Mouse (Mus musculus) urinary bladder, postnatal 10 days (tissue): Measurements from ENCODE around the gene Pabpc4.
"Not testable (repeated sequence)": the region's sequence is repeated elsewhere in the genome, so short reads cannot be mapped to it uniquely, and the experiment has no call there.

ENCODE experiments used
- DNase-seq: peaks from one replicate; pipeline ENCODE4 v3.0.0; 2022; ENCODE audit warnings: low spot score

Pabpc4 gene

DNA sequence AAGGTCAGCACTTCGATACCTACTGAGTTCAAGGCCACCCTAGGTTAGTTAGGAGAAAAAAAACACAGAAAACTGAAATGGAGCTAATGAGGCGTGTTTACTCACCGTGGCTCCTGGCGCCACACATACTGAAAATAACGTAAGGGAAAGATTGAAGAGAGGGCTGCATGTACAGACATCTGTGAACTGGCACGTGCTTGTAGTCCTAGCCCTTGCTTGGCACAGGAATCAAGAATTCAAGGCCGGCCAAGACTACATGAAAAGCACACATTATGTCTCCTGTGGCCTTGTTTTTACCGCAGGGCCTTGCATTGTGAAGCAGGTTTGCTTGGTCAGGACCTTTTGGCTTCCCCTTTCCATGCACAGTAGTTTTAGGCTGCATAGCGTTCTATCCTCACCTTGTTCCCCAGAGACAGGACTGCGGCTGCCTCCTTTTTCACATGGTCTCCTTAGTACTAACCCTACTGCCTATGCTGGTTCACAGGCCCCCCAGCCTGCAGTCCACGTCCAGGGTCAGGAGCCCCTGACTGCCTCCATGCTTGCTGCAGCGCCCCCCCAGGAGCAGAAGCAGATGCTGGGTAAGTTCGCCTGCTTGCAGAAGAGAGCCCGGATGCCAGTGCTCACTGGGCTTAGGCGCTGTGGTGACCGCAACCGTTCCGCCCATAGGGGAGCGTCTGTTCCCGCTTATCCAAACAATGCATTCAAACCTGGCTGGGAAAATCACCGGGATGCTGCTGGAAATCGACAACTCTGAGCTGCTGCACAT is 35.2 kb downstream of the Pabpc4 start:
- DNase-seq = no peak

DNA sequence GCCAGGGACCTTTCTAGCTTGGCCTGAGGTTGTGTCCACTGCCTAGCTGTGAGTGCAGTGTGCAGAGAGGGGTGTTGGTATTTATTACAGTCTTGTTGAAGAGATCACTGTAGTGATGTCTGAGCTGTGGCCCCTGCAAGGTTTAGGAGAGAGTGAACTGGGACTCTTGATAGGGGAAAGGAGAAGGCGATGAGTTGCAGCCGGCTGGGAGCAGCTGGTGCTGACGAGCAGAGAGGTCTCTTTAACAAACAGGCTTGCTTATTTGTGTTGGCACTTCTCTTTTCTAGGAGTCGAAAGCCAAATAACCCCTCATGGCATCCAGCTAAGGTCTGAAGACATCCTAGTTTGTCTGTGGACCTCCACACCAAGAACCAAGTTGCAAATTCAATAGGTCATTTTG is 36.1 kb downstream of the Pabpc4 start:
- no peak for DNase-seq

DNA sequence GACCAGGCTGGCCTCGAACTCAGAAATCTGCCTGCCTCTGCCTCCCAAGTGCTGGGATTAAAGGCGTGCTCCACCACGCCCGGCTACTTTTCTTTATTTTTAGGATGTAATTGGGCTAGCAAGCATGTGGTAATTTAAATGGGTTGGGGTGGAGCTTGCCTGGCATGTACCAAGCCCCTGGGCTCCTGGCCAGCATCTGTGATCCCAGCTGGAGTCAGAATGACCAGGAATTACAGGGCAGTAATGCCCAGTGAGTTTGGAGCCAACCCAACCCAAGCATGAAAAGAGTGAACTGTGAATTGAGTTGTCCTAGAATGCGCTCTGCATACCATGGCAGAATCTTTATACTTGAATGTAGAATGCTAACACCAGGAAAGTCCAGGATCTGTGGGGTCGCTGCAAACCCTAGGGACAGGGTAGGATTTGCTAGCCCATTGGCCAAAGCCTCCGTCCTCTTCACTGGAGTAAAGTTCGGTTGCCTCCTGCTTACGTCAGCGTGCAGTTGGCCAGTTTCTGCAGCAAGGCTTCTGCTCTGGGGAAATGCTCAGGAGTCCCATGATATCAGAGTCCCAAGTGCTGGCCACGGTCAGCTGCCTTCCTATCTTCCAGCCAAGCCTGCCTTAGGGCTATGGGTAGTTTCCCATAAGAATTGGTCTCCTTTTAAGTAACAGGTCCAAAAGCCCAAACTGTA is 37.0 kb downstream of the Pabpc4 start:
- no peak for DNase-seq

DNA sequence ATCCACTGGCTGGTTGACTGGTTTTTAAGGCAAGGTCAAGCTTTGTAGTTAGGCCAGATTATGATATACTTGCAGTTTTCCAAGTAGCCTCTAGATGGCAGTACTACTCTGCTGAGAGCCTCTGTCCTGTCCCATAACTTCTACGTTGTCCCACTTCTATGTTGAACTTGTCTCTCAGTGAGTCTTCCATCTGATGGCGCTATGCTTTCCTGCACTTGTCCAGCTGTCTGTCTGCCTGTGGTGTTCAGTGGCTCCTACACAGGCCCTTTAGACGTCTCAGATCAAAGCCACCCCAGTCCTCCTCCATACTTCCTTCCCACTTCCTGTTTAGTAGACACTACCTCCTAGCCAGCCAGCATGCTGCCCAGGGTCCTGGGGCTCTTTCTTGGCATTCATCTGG is 43.6 kb downstream of the Pabpc4 start:
- DNase-seq = no peak

DNA sequence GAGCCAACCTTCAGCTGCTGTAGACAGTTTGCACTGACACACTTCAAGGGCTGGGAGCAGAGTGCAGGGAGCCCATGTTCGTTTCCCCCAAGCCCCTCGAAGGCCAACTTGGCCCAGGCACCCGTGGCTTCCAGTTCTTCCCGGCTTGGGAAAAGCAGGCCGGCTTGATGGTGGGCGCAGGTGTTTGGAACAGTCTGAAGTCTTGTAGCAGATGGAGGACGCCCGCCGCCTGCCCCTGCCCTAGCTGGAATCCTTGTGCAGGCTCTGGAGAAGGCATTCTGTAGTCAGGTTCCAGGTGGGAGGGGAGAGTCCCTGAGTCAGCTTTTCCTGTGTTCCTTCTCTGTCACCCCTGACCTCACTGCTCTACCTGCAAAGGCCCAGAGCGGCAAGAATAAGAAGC is 44.8 kb downstream of the Pabpc4 start:
- no peak for DNase-seq

DNA sequence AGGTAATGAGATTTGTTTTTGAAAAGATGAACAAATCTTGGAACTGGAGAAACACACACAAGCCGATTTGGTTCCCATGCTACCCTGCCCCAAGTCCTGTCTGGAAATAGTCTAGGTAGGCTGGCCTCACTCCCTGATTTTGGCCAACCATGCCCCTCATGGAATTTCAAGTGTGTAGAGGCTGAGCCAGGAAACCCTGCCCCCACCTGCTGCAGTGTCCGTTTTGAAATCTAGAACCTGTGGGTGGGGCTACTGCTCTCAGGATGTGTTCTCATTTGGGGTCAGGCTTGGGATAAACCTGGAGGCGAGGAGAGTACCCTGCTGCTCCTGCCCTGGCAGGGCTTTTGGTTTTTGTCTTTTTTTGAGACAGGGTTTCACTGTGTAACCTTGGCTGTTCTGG is 46.1 kb downstream of the Pabpc4 start:
- no peak for DNase-seq

DNA sequence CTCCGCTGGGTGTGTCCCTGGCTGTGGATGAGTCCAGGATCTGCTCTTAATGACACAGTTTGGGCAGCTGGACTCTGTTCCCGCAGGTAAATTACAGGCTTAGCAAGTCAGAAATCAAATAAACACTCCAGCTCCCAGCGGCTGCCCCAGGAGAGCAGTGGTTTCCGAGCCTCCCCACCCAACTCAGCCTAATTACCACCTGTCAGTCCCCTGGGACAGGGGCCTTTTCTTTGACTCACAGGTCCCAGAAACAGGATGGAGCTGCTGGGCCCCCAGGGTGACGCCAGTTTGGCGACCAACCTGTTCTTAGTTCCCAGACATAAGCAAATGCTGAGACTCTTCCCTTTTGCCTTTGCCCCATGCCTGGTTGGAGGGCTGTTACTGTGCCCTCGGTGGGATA is 49.7 kb downstream of the Pabpc4 start:
- no peak for DNase-seq

DNA sequence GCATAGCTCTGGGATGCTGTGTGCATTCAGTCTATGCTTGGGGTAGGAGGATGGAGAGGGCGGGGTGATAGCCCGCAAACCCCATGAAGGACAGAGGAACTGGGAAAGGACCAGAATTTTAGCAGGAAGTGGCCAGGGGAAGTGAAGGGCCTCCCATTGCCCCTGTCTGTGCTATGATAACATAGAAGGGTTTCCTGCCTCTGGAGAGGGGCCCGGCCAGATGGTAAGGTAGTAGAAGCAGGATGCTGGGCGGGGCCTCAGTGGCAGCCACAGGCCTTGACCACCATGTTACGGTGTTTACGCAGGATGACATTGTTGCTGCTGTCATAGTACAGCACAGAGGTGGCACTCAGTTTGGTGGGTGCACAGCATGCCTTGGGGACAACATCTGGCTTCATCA is 50.9 kb downstream of the Pabpc4 start:
- no peak for DNase-seq

DNA sequence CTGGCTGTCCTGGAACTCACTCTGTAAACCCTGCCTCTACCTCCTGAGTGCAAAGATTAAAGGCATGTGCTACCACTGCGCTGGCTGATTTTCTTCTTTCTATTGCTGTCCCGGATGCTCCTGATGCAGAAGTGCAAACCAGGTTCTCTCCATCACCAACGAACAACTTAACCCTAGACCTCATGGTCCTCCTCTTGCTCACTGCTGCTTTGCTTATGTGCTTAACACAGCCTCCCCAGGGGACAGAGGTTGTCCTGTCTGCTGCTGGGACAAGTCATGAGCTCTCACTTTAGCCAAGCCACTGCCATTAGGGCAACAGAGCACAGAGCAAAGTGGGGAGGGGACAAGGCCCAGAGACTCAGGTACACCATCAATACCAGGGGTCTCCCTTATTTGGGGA is 52.3 kb downstream of the Pabpc4 start:
- no peak for DNase-seq

DNA sequence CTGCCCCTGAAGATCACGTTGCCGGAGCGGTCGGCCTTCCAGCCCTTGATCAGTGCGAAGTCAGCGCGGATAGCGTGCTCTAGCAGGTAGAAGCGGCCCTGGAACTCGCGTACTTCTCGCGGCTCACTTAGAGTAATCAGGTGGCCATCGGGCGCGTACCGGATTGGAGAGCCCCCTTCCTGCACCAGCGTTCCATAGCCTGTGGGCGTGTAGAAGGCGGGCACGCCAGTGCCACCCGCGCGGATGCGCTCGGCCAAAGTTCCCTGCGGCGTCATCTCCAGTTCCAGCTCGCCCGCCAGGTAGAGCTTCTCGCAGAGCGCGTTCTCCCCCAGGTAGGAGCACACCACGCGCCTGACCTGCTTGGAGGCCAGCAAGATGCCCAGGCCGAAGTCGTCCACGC is 60.8 kb downstream of the Pabpc4 start:
- DNase-seq = not testable (repeated sequence)

DNA sequence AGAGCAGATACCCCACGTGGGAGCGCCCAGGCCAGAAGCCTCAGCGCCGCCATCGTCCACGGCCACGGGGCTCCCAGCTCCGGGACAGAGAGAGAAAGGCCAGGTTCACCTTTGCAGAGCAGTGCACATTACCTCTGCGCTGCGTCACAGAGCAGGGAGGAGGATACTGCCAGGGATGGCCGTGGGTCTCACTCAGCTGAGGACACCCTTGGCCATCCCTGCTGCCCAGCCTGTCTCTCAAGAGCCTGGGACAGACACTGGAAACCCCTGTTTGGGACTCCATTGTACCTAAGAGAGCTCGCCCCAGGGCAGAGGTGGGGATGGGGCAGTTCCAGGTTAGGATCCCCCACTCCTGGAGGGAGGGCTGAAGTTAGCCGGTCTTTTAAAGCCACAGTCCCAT is 61.4 kb downstream of the Pabpc4 start, which contains the start of gene Oxct2a:
Gene Oxct2a, minus strand, starts transcription at position 101 of the 400 bp plus-strand sequence.
- DNase-seq = no peak

DNA sequence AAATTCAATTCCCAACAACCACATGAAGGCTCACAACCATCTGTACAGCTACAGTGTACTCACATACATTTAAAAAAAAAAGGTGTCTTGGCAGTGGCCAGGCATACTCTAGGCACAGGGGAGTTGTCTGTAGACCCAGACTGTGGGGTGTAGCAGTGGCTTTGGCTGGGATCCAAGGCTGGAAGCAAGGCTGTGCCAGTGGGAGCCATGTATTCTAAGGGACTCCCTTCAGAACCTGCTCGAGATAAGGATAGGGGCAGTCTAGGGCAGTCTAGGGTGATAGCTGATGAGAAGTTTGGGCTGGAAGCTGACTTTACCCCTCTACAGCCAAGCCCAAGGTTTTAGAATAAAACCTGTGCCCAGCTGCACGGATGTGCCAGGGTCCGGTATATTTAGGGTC is 63.9 kb downstream of the Pabpc4 start:
- DNase-seq = no peak

DNA sequence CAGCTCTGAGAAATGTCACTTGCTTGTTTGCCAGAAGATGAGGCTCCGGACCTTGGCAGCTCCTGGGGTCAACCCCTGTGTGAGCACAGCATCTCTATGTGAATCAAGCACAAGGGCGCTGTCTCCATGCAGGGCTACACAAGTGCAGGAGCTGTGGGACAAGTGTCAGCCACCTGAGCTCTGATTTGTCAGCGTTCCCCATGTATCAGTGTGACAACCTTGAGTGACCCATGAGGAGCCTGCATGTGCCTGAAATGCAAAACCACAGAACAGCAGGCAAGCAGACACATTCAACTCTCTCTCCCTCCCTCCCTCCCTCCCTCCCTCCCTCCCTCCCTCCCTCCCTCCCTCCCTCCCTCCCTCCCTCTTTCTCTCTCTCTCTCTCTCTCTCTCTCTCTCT is 65.5 kb downstream of the Pabpc4 start:
- DNase-seq = no peak

DNA sequence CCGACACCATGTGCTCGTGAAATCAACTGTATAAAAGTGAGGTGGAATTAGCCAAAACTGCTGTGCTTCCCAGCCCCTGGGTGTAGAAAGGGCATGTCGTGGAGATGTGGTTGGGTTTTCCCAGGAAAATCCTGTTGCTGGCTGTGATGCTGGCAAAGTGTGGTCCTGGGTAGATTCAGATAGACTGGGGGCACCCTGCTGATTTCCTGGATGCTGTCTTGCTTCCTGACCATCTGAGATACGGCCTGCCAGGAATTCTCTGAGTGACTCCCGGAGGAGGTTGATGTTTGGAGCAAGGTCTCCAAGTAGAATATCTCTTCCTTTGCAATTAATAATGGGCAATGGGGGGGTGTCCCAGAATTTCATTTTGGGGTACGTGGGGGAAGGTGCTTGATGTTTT is 66.8 kb downstream of the Pabpc4 start:
- DNase-seq = no peak

DNA sequence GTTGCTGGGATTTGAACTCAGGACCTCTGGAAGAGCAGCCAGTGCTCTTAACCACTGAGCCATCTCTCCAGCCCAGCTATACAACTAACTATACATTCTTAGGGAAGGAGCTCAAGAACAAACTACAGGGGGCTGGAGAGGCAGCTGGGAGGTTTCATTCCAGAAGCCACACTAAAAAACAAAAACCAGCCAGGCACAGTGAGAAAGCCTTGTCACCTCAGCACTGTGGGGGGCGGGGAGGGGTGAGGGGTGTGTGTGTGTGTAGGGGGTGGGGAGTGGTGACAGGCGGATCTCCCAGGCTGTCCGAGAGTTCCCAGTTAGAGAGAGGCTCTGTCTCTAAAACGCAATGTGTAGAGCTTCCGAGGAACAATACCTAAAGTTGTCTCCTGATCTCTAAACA is 69.2 kb downstream of the Pabpc4 start:
- no peak for DNase-seq

DNA sequence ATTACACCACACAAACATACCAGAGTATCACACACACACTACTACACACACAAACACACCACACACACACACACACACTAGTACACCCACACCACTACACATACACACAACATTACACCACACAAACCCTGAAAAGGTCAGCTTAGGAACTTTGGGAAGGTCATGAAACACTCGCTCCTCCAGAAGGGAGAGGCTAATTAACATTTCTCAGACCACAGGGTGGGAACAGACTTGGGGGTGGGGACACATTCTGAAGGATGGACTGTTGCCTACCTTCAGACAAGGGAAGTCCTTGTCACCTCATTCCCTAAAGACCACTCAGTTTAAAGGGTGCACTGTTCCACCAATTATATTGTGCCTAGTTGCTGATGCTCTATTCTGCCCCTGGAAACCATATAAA is 69.8 kb downstream of the Pabpc4 start:
- not testable (repeated sequence) for DNase-seq

DNA sequence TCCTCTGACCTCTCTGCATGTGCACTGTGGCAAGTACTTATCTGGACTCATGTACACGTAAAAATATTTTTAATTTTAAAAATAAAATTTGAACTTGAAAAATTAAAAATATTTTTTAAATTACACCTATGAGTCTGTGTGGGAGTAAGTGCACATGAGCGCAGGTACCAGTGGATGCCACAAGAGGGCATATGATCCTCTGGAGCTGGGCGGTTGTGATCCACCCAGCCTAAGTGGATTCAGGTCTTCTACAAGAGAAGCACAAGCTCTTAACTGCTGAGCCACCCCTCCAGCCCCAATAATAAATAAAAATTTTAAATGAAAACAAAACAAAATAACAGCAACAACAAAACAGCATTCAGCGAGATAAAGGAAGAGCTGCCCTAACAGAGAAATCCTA is 71.0 kb downstream of the Pabpc4 start:
- no peak for DNase-seq

DNA sequence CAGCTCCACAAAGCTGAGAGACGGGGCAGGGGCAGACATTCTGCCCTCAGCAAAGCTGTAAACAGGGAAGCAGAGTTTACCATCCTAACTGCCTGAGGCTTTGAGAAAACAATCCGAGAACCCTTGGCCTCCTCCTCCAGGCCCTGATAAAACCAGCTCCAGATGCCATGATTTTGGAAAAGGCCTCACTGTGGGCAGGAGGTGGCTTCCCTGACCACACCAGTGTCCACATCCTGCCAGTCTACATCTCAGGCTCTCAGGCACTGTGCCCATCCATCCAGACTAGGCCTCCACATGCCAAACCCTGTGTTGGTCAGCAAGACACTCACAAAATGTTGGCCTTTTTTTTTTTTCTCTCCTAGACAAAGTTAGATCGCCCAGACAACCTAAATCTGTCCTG is 72.0 kb downstream of the Pabpc4 start:
- no peak for DNase-seq

DNA sequence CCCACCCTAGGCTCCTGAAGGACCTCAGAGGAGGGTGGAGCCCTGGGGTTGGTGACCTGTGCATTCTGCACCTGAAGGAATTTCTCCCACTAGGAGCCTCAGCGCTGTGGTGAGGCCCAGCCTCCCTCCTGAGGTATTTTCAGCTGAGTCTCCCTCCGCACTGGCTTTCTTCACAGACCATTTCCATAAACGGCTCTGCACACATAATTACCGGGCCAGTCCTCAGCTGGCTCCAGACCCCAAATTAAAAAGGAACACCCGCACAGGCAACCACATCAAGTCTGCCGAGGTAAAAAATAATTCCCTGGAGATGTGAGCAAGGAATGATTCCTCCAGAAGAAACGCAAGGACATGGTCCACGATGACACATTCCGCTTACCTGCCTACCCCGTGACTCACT is 73.1 kb downstream of the Pabpc4 start:
- not testable (repeated sequence) for DNase-seq

DNA sequence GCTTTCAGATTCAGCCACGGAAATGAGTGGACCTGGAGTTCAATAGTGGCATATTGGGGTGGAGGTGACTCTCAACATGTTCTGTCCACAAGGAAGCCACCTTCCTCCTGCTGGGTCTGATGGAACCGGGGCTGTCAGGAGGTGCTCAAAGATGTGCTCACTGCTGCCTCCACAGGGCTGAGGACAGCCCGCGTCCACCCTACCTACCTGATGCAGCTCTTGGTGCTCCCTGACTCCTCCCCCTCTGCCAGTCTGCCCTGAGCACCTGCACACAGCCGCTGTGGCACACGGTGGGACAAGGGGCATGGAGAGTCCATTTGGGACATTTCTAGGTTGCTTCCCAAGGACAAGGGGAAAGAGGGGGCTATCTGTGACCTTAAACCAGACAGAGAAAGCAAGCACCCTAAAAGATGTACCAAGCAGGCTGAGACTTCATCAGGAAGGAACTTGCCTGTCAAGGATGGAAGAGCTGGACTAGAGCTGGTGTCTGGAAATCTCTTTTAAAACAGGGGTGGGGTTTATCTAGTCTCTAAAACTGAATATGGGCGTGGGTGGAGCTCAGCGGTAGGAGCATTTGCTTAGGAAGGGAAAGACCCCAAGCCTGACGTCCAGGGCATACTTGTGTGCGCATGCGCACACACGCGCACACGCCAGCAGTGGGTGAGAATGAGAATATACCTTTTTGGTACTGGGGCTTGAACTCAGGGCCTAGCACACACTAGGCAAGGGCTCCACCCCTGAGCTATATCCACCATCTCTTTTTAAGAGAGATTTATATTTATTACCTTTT is 73.8 kb downstream of the Pabpc4 start:
- no peak for DNase-seq

DNA sequence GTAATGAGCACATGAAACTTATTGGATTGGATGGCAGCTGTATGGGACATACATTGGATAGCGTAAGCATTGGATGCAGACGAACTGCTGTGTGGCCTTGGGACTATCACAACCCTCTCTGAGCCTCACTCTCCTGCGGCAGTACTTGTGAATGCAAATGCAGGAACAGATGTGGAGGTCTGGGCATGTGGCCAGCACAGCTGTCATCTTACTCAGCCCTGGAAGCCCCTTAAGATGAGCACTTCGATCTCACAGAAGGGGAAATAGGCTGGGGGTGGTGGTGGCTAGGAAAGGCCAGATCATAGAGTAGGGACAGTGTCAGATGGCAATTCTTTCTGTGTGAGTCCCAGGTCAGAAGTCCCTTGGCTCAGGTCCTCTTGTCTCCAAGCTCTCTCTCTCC is 75.5 kb downstream of the Pabpc4 start:
- no peak for DNase-seq

DNA sequence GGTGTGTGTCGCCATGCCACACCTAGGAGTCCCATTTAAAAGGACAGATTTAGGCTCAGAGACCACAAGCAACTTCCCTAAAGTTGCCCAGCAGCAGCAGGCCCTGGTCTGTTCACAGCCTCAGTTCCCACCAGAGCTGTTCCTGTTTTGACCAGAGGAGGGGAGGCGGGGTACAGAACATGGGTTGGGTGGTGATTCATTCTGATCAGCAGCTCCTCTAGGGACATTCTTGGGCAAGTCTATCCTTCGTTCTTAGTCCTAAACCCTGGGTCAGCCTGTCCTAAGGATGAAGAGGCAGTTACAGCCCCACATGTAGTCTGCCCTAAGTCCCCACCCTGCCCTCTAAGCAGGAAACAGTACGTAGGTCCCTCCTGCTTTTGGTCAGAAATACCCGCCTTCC is 78.1 kb downstream of the Pabpc4 start:
- DNase-seq = no peak

DNA sequence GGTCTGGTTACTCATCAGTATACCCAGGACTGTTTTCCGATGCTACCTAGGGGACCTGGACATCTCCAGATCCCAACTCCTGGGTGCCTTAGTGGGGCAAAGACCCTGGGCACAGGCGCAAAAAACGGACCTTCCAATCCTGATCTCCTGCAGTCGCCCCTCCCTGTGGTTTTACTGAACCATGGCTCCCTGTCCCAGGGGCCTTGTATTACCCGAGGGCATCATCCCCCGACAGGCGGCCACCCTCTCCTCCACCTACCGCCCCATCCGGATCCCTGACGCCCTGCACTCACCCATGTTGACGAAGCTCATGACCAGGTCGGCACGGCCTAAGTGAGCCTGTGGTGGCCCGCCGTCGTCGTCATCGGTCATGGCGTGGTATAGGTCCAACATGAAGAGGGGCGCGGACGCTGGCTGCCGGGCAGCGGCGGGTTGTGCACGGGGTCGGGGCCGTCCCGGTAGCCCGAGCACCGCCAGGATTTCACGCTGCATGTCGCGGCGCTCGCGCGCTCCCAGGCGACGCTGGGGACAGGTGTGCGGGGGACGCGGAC is 80.0 kb downstream of the Pabpc4 start:
- no peak for DNase-seq
